Mouse (Mus musculus): ENCODE measurements around the gene Gpsm3. TPM values are rescaled to one million over a fixed set of nuclear protein-coding genes. Genes with fewer than 3 reads are reported as not detected.

Gpsm3 gene
- total RNA-seq, 4 experiments from 2014 or later: 0.53 to 1.8 (median 0.77) TPM

GRCm38 (mm10) chr17:34628644-34628967 lies 39.0 kb downstream of the Gpsm3 start:
- DNase-seq (ENCODE audit: low spot score in 2 of 2): no peak

DNA sequence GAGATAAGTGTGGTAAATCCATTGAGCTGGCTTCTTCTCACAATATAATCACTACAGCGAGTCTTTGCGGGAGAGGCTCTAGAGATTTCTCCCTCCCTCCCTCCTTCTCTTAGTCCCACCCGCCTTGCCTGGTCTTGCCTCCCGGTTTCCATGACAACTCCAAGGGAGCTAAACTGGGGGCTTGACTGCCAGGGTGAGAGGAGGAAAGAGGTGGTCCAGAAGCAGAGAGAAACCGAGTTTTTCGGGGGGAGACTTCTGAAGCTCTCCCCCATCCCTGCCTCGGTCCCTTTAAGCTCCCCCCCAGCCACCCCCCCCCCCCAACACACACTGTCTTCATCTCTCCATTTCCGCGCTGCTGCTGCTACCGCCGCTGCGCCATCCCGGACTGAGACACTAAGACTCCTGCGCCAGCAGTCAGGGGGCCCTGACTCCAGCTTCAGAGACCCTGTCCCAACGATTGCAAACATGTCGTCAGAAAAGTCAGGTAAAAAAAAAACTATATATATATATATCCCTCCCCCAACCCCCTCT lies 39.7 kb downstream of the Gpsm3 start, which contains the start of gene Prrt1:
TSS of gene Prrt1 (plus strand) at position 313 of the 531 bp plus-strand sequence.
- no peak for DNase-seq (ENCODE audit: low spot score in 2 of 2)

- no peak for DNase-seq (ENCODE audit: low spot score in 2 of 2)
Measured at GRCm38 (mm10) chr17:34629796-34630603, 40.4 kb downstream of the Gpsm3 start.

- no peak for DNase-seq (ENCODE audit: low spot score in 2 of 2)
Measured at GRCm38 (mm10) chr17:34630761-34631301, 41.2 kb downstream of the Gpsm3 start.

DNA sequence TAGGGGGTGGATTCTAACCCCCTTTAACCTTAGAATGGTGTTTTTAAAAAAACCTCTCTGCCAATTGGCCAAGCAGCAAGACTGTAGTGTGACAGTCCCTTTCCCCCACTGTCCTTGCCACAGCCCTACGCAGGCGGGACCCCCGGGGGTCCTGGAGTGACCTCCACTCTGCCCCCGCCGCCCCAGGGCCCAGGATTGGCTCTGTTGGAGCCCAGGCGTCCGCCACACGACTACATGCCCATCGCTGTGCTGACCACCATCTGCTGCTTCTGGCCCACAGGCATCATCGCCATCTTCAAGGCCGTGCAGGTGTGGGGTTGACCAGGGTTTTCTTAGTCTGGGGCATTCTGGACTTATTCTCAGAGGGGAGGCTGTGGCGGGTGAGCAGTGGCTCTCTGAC lies 42.0 kb downstream of the Gpsm3 start:
- no peak for DNase-seq (ENCODE audit: low spot score in 2 of 2)

GRCm38 (mm10) chr17:34632261-34632691 lies 42.7 kb downstream of the Gpsm3 start:
- peak; percentile 68 to 76 for DNase-seq (ENCODE audit: low spot score in 2 of 2)

DNA sequence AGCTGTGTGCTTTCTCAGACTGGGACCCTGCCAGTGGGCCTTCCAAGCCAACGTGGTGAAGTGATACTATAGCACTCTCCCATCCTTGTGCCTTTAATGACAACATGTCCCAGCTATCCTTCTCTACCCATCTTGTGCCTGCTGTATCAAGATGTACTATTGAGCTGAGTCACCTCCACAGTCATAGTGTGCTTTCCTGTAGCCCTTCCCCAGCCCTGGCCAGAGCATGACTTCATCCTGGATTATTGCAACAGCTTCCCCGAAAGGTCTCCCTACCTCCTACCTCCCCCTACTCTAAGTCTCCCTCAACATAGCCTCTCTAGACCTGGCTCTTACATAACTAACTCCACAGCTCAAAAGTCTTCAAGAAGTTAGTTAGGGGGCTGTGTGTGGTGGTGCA lies 46.1 kb downstream of the Gpsm3 start:
- no peak for DNase-seq (ENCODE audit: low spot score in 2 of 2)

DNA sequence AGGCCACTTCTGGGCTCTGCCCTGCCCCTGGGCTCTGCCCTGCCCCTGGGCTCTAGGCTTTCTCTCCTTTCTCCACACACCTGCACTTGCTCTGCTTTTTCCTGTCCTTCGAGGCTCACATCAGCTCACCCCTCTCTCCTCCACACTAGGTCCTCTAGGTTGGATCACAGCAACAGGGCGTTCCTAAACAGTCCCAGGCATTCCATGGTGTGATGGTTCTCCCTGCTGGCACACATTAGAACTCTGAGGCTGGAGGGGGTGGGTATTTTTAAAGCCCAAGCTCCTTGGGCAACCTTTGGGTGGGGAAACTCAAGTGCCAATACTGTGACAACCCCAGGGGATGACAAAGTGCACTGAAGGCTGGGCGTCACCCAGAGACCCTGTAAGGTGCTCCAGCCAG lies 47.9 kb downstream of the Gpsm3 start:
- no peak for DNase-seq (ENCODE audit: low spot score in 2 of 2)

- no peak for DNase-seq (ENCODE audit: low spot score in 2 of 2)
Measured at GRCm38 (mm10) chr17:34639461-34640255, 50.1 kb downstream of the Gpsm3 start.

DNA sequence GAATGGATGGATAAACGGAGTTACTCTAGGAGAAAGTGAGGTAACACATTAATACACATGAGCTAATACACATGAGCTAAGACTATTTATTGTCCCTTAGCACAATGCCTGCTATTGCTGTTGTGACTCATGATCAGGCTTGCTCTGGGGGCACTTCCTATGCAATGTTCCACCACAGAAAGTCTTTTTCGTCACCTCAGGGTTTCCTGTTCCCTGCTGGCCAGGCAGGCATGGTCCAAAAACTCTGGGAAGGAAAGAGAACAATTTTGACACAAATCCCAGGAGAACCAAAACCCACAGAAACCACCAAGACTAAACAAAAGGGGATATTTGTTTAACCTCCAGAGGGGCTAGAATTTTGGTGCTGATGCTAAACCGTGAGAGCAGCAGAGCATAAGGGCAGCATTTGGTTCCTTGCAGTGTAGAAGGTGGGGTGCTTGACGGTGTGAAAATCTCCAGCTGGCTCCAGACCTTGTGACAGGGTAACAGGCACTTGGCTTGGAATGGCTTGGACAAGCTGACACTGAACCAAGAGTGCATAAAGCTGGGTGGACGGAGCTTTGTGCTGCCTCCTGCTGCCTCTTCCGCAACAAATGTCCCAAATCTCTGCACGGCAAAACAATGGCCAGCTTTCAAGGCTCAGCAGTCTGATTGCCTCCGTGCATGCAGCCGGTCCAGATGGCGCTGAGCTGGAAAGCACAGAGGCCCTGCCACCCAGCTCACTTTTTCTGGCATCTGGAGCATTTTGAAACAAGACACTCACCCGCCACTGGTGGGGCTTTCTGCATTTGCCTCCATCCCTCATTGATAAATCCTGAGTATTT lies 51.4 kb downstream of the Gpsm3 start:
- no peak for DNase-seq (ENCODE audit: low spot score in 2 of 2)

Other genes with a start within 250 kb of the Gpsm3 start
- gene Btnl2, start 235.0 kb upstream of the Gpsm3 start, total RNA-seq (2022): under 1 TPM in 2 of 4 experiments, not detected in 2; 0.35 to 0.47 TPM
- gene Btnl1, start 212.7 kb upstream of the Gpsm3 start, total RNA-seq (2022): not detected
- gene BC051142, start 191.0 kb upstream of the Gpsm3 start, total RNA-seq (2022): not detected
- gene Btnl4, start 112.5 kb upstream of the Gpsm3 start, total RNA-seq (2022): not detected
- not detected for gene Btnl6, start 72.5 kb upstream of the Gpsm3 start, total RNA-seq (2022)
- 1 to 10 TPM; 4.6 to 8.2 (median 5.7) TPM for gene Notch4, start 25.5 kb upstream of the Gpsm3 start, total RNA-seq (2022)
- gene Pbx2, start 1.5 kb downstream of the Gpsm3 start, total RNA-seq (2022): 10 to 100 TPM in 3 of 4 experiments, 1 to 10 TPM in 1; 9.1 to 15.4 (median 13.8) TPM
- gene Ager, start 8.1 kb downstream of the Gpsm3 start, total RNA-seq (2022): under 1 TPM in 1 of 4 experiments, not detected in 3; 0.19 TPM
- gene Rnf5, start 13.9 kb downstream of the Gpsm3 start, total RNA-seq (2022): 10 to 100 TPM; 20.2 to 23.9 (median 22.7) TPM
- 100 to 1,000 TPM in 2 of 4 experiments, 10 to 100 TPM in 2; 89.5 to 104 (median 97.0) TPM for gene Agpat1, start 14.5 kb downstream of the Gpsm3 start, total RNA-seq (2022)
- 1 to 10 TPM in 3 of 4 experiments, under 1 TPM in 1; 0.77 to 1.4 (median 1.1) TPM for gene Egfl8, start 26.2 kb downstream of the Gpsm3 start, total RNA-seq (2022)
- 10 to 100 TPM; 38.0 to 40.7 (median 39.9) TPM for gene Ppt2, start 38.7 kb downstream of the Gpsm3 start, total RNA-seq (2022)
- gene Prrt1, start 39.7 kb downstream of the Gpsm3 start, total RNA-seq (2022): under 1 TPM in 3 of 4 experiments, not detected in 1; 0.12 to 0.35 (median 0.25) TPM
- 1 to 10 TPM; 5.3 to 9.4 (median 8.9) TPM for gene Fkbpl, start 55.0 kb downstream of the Gpsm3 start, total RNA-seq (2022)
- gene Atf6b, start 57.3 kb downstream of the Gpsm3 start, total RNA-seq (2022): 1 to 10 TPM; 5.4 to 7.6 (median 6.3) TPM
- gene Tnxb, start 80.7 kb downstream of the Gpsm3 start, total RNA-seq (2022): 10 to 100 TPM; 18.1 to 27.4 (median 23.3) TPM
- 10 to 100 TPM in 1 of 4 experiments, 1 to 10 TPM in 3; 1.3 to 10.9 (median 4.9) TPM for gene C4b, start 154.1 kb downstream of the Gpsm3 start, total RNA-seq (2022)
- 1 to 10 TPM in 1 of 4 experiments, under 1 TPM in 1, not detected in 2; 0.34 to 3.1 TPM for gene Cyp21a1, start 214.8 kb downstream of the Gpsm3 start, total RNA-seq (2022)
- 1 to 10 TPM; 5.6 to 8.0 (median 6.9) TPM for gene Stk19, start 247.1 kb downstream of the Gpsm3 start, total RNA-seq (2022)
- gene Dxo, start 247.2 kb downstream of the Gpsm3 start, total RNA-seq (2022): 1 to 10 TPM; 7.3 to 9.9 (median 8.6) TPM

Measured in gastrocnemius, adult 8-10 months (tissue).